Mouse (Mus musculus) adrenal gland, postnatal 14 days (tissue): Measurements from ENCODE around the gene Bnc2. TPM values are rescaled to one million over a fixed set of nuclear protein-coding genes. Genes with fewer than 3 reads are reported as not detected.

Source experiments
- DNase-seq: peaks from one replicate; pipeline ENCODE4 v3.0.0; 2021; ENCODE audit warnings: mixed read lengths
- long read RNA-seq, 2 experiments: library from polyadenylated mRNA; stranded (forward); transcript quantifications; one replicate each; pipeline ENCODE4 v2.0.0; 2021
- total RNA-seq: library from RNA; stranded (reverse); gene quantifications from 2 replicates; pipeline ENCODE4 v1.2.3, GENCODE M21; 2021

The Bnc2 gene
- total RNA-seq: 6.2 and 7.9 TPM in 2 replicates
- long read RNA-seq, experiment 1, partial matches to known transcripts: 0 of 1 reads
- long read RNA-seq, experiment 1, other reads (novel, unspliced or antisense): 1 of 1 reads
- long read RNA-seq, experiment 2, partial matches to known transcripts: 0 of 1 reads
- long read RNA-seq, experiment 2, other reads (novel, unspliced or antisense): 0 of 1 reads

- peak; percentile 75 for DNase-seq
Measured at GRCm38 (mm10) chr4:84675171-84675973, at the start of gene Bnc2. TSS of gene Bnc2 (minus strand) at chr4:84675275.

- peak; percentile 70 for DNase-seq
Measured at GRCm38 (mm10) chr4:84707961-84708360, 32.9 kb upstream of the Bnc2 start.

- no peak for DNase-seq
Measured at GRCm38 (mm10) chr4:84685521-84686366, 10.7 kb upstream of the Bnc2 start.

GRCm38 (mm10) chr4:84685009-84685408 is 9.9 kb upstream of the Bnc2 start:
- DNase-seq: no peak

- no peak for DNase-seq
Measured at GRCm38 (mm10) chr4:84675974-84676315, 870 bp upstream of the Bnc2 start.

- peak; percentile 67 for DNase-seq
Measured at GRCm38 (mm10) chr4:84674318-84675170, 531 bp downstream of the Bnc2 start.

- no peak for DNase-seq
Measured at GRCm38 (mm10) chr4:84673681-84674307, 1.3 kb downstream of the Bnc2 start.

- DNase-seq: peak; percentile 8
Measured at GRCm38 (mm10) chr4:84672181-84672791, 2.8 kb downstream of the Bnc2 start.

- no peak for DNase-seq
Measured at GRCm38 (mm10) chr4:84670996-84671395, 4.1 kb downstream of the Bnc2 start.

GRCm38 (mm10) chr4:84669650-84670049 is 5.4 kb downstream of the Bnc2 start:
- DNase-seq: no peak

- no peak for DNase-seq
Measured at GRCm38 (mm10) chr4:84668949-84669605, 6.0 kb downstream of the Bnc2 start.

GRCm38 (mm10) chr4:84668226-84668625 is 6.8 kb downstream of the Bnc2 start:
- DNase-seq: no peak

GRCm38 (mm10) chr4:84662228-84663065 is 12.6 kb downstream of the Bnc2 start:
- DNase-seq: no peak

- no peak for DNase-seq
Measured at GRCm38 (mm10) chr4:84661341-84661740, 13.7 kb downstream of the Bnc2 start.

- no peak for DNase-seq
Measured at GRCm38 (mm10) chr4:84651786-84652185, 23.3 kb downstream of the Bnc2 start.

- DNase-seq: no peak
Measured at GRCm38 (mm10) chr4:84646576-84646975, 28.5 kb downstream of the Bnc2 start.

GRCm38 (mm10) chr4:84639166-84639565 is 35.9 kb downstream of the Bnc2 start:
- DNase-seq: no peak

GRCm38 (mm10) chr4:84637641-84638040 is 37.4 kb downstream of the Bnc2 start:
- peak; percentile 39 for DNase-seq

- no peak for DNase-seq
Measured at GRCm38 (mm10) chr4:84634751-84635150, 40.3 kb downstream of the Bnc2 start.

- no peak for DNase-seq
Measured at GRCm38 (mm10) chr4:84633991-84634390, 41.1 kb downstream of the Bnc2 start.
